Mouse (Mus musculus) bone marrow macrophage, adult 2 months (primary cell): Measurements from ENCODE around the gene Fanca.

Experiments
- CTCF ChIP-seq: IDR thresholded peaks from 2 replicates; pipeline ENCODE4 v1.5.1; 2012; ENCODE audit warnings: low read depth, mild to moderate bottlenecking, low read length, moderate library complexity
- POLR2A ChIP-seq: IDR thresholded peaks from 2 replicates; pipeline ENCODE4 v1.6.1; 2012; ENCODE audit warnings: mild to moderate bottlenecking, low read depth, low read length, borderline replicate concordance

GRCm38 (mm10) chr8:123244382-123244781 lies 74.0 kb downstream of the Fanca start:
- TF ChIP-seq CTCF (no peak), POLR2A (no peak)
